Mouse (Mus musculus): ENCODE results near the gene Olfr1126. TPM values are rescaled to one million over a fixed set of nuclear protein-coding genes. Genes with fewer than 3 reads are reported as not detected.
"Not testable (repeated sequence)": the region's sequence is repeated elsewhere in the genome, so short reads cannot be mapped to it uniquely, and the experiment has no call there.

The Olfr1126 gene
- not detected in 2 replicates for polyA plus RNA-seq (2012; rRNA removed)

DNA sequence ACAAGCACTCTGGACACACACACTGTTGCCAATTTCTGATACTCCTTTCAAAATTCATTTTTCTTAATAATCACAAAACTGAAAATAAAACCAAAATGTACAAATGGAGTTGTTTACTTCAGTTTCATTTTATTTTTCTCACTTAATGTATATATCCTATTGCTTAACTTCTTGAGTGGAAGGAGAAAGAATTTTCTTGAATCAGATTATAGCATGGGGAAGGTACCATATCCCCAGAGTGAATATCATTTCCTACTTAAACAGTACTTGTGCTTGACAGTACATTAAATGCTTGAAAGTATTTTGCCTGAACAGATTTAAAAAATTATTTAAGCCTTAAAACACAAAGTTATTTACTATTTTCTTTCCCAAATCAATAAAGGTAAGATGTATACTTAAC is at the start of gene Olfr1126:
Gene Olfr1126, plus strand, starts transcription at position 301 of the 400 bp plus-strand sequence.
- no peaks in the 10 kb centered on the region for H3K4me1 ChIP-seq (ENCODE audit: control insufficient read depth, insufficient read depth, low read length)
- no peaks in the 10 kb centered on the region for H3K27me3 ChIP-seq (ENCODE audit: control insufficient read depth, insufficient read depth, low read length)
- TF ChIP-seq CTCF (IDR thresholded peaks at IDR 0.05; ENCODE audit: borderline replicate concordance, insufficient read depth, low read depth, low read length) = no peak
- TF ChIP-seq POLR2A (IDR thresholded peaks at IDR 0.05; ENCODE audit: borderline replicate concordance, insufficient read depth, low read length) = no peak
- H3K27ac ChIP-seq (ENCODE audit: insufficient read depth, low read length) = no peak within 1 kb of the TSS
- H3K4me3 ChIP-seq (replicated peaks; ENCODE audit: insufficient read depth, low read depth, low read length) = no peak within 1 kb of the TSS
- no peak for DNase-seq

DNA sequence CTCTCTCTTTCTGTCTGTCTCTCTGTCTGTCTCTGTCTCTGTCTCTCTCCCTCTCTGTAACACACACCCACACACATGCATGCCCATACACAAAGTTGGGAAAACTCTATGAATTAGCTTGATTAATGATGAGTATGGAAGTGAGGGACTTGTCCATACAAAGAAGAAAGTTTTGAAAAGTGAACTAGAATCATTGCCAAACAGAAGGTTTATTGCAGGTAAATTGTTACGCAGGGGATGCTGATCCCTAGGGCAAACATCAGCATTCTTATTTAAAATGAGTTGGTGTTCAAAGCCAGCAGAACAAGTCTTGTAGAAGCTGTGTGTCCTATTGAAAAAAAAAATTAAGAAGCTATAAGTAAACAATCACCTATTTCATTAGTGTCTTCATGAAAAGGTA is 37.4 kb upstream of the Olfr1126 start, which contains the start of gene Olfr1123:
Gene Olfr1123, plus strand, starts transcription at position 301 of the 400 bp plus-strand sequence.
- H3K4me3 ChIP-seq (replicated peaks; ENCODE audit: insufficient read depth, low read depth, low read length) = no peak within 1 kb of the TSS
- WGBS = 83% methylated on average over 1 of the region's 1 CpGs
- H3K27ac ChIP-seq (ENCODE audit: insufficient read depth, low read length) = no peak within 1 kb of the TSS
- no peaks in the 10 kb centered on the region for H3K27me3 ChIP-seq (ENCODE audit: control insufficient read depth, insufficient read depth, low read length)
- DNase-seq = no peak
- no peaks in the 10 kb centered on the region for H3K4me1 ChIP-seq (ENCODE audit: control insufficient read depth, insufficient read depth, low read length)
- TF ChIP-seq POLR2A (IDR thresholded peaks at IDR 0.05; ENCODE audit: borderline replicate concordance, insufficient read depth, low read length) (no peak), CTCF (IDR thresholded peaks at IDR 0.05; ENCODE audit: borderline replicate concordance, insufficient read depth, low read depth, low read length) (no peak)

DNA sequence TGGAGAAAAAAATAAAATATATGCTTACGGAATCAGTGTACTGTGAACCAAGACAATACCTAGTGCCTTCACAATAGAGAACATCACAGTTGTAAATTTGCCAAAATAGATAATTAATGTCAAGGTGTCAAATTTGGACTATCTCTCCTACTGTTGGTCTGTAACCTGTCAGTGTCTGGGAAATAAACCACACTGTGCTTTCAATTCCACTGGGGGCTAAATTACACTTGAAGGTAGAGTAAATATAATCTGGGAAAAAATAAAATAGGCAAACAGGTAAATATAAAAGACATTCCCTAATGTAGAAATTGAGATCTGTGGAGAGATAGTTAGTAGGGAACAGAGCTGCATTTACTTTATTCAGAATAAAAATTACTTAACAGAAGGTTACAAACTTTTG is 23.8 kb upstream of the Olfr1126 start, which contains the start of gene Olfr1124:
Gene Olfr1124, plus strand, starts transcription at position 301 of the 400 bp plus-strand sequence.
- no peak within 1 kb of the TSS for H3K27ac ChIP-seq (ENCODE audit: insufficient read depth, low read length)
- no peaks in the 10 kb centered on the region for H3K27me3 ChIP-seq (ENCODE audit: control insufficient read depth, insufficient read depth, low read length)
- 93% methylated on average over 1 of the region's 1 CpGs for WGBS
- no peaks in the 10 kb centered on the region for H3K4me1 ChIP-seq (ENCODE audit: control insufficient read depth, insufficient read depth, low read length)
- H3K4me3 ChIP-seq (replicated peaks; ENCODE audit: insufficient read depth, low read depth, low read length) = no peak within 1 kb of the TSS
- no peak for TF ChIP-seq POLR2A (IDR thresholded peaks at IDR 0.05; ENCODE audit: borderline replicate concordance, insufficient read depth, low read length)
- no peak for TF ChIP-seq CTCF (IDR thresholded peaks at IDR 0.05; ENCODE audit: borderline replicate concordance, insufficient read depth, low read depth, low read length)
- DNase-seq = no peak

DNA sequence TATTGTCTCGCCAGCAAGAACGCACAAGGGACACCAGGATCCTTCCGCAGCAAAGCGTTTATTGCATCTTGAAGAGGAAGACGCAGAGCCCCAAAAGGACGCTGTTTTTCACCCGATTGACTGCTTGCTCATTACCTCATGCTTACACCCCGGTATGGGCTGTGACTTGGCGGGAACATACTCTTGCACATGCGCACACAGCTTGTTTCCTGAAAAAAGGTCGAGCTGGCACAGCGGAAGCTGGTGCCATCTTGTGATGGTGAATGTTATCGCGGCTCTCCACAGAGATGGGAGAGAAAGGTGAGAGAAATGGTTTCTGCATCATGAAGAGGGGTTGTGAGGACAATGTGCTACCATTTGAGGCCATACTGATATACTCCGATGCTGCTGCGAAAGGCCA is 16.0 kb upstream of the Olfr1126 start:
- no peaks in the 10 kb centered on the region for H3K27me3 ChIP-seq (ENCODE audit: control insufficient read depth, insufficient read depth, low read length)
- no peak overlapping the region for H3K4me3 ChIP-seq (replicated peaks; ENCODE audit: insufficient read depth, low read depth, low read length)
- H3K4me1 ChIP-seq (ENCODE audit: control insufficient read depth, insufficient read depth, low read length) = no peaks in the 10 kb centered on the region
- H3K27ac ChIP-seq (ENCODE audit: insufficient read depth, low read length) = no peak overlapping the region
- no peak for DNase-seq
- no peak for TF ChIP-seq POLR2A (IDR thresholded peaks at IDR 0.05; ENCODE audit: borderline replicate concordance, insufficient read depth, low read length)
- TF ChIP-seq CTCF (IDR thresholded peaks at IDR 0.05; ENCODE audit: borderline replicate concordance, insufficient read depth, low read depth, low read length) = no peak
- 92% methylated on average over 16 of the region's 16 CpGs for WGBS

DNA sequence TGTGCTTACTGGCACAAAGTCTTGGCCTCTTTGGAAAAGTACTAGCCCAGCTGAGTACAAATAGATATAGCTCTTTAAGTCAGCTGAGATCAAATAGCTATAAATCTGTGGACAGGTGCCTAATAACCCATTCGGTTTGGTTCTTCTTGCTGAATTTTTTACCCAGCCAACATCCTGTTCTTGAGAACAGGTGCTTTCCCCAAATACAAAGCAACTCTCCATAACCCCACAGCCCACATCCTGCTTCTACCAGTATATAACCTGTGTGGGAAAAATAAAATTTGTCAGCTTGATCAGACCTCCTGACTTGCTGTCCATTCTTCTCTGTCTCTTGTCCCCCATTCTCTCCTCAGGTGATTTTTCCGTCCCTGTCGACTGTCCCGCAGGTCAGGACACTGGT is 8.0 kb downstream of the Olfr1126 start:
- Histone ChIP-seq H3K4me1 (ENCODE audit: control insufficient read depth, insufficient read depth, low read length) (no peaks in the 10 kb centered on the region), H3K27me3 (ENCODE audit: control insufficient read depth, insufficient read depth, low read length) (no peaks in the 10 kb centered on the region), H3K4me3 (replicated peaks; ENCODE audit: insufficient read depth, low read depth, low read length) (no peak overlapping the region), H3K27ac (ENCODE audit: insufficient read depth, low read length) (no peak overlapping the region)
- TF ChIP-seq CTCF (IDR thresholded peaks at IDR 0.05; ENCODE audit: borderline replicate concordance, insufficient read depth, low read depth, low read length) = no peak
- TF ChIP-seq POLR2A (IDR thresholded peaks at IDR 0.05; ENCODE audit: borderline replicate concordance, insufficient read depth, low read length) = no peak
- 94% methylated on average over 4 of the region's 4 CpGs for WGBS
- DNase-seq = no peak

DNA sequence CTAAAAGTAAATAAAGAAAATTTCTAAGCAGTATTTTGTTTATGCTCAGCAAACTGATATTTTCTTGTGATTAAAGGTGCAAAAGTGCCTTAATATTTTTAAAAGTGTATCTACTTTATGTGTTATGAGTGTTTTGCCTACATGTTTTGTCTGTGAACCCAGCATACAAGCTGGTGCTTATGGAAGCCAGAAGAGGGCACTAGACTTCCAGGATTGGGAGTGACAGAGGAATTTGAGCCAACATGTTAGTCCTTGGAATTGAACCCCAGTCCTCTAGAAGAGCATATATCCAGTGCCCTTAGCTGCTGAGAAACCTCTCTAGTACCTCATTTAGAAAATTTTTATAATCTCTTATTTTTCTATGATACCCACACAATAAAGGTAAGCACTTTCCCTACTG is 26.4 kb downstream of the Olfr1126 start:
- no peak for TF ChIP-seq CTCF (IDR thresholded peaks at IDR 0.05; ENCODE audit: borderline replicate concordance, insufficient read depth, low read depth, low read length)
- TF ChIP-seq POLR2A (IDR thresholded peaks at IDR 0.05; ENCODE audit: borderline replicate concordance, insufficient read depth, low read length) = no peak
- H3K4me1 ChIP-seq (ENCODE audit: control insufficient read depth, insufficient read depth, low read length) = no peaks in the 10 kb centered on the region
- H3K4me3 ChIP-seq (replicated peaks; ENCODE audit: insufficient read depth, low read depth, low read length) = no peak overlapping the region
- H3K27me3 ChIP-seq (ENCODE audit: control insufficient read depth, insufficient read depth, low read length) = no peaks in the 10 kb centered on the region
- no peak overlapping the region for H3K27ac ChIP-seq (ENCODE audit: insufficient read depth, low read length)
- DNase-seq = no peak

DNA sequence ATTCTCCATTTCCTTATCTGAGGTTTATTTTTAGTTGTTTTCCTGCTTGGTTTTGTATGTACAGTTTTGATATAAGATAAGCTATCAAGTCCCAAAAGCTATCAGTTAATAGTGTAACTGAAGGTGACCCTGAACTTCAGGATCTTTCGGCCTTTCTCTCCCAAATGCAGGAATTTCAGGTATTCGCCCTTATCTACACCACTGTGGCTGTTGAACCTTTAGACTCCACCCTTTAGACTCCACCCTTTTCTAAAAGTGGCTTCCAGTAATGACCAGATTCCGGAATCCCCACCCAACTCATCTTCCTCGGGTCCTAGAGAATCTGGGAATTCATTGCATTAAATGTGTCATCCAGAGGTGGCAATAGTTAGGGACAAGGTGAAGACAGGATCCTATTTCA is 27.4 kb downstream of the Olfr1126 start:
- no peak for DNase-seq
- H3K27me3 ChIP-seq (ENCODE audit: control insufficient read depth, insufficient read depth, low read length) = no peaks in the 10 kb centered on the region
- H3K27ac ChIP-seq (ENCODE audit: insufficient read depth, low read length) = no peak overlapping the region
- no peak for TF ChIP-seq CTCF (IDR thresholded peaks at IDR 0.05; ENCODE audit: borderline replicate concordance, insufficient read depth, low read depth, low read length)
- no peak for TF ChIP-seq POLR2A (IDR thresholded peaks at IDR 0.05; ENCODE audit: borderline replicate concordance, insufficient read depth, low read length)
- no peaks in the 10 kb centered on the region for H3K4me1 ChIP-seq (ENCODE audit: control insufficient read depth, insufficient read depth, low read length)
- 87% methylated on average over 4 of the region's 4 CpGs for WGBS
- H3K4me3 ChIP-seq (replicated peaks; ENCODE audit: insufficient read depth, low read depth, low read length) = no peak overlapping the region

DNA sequence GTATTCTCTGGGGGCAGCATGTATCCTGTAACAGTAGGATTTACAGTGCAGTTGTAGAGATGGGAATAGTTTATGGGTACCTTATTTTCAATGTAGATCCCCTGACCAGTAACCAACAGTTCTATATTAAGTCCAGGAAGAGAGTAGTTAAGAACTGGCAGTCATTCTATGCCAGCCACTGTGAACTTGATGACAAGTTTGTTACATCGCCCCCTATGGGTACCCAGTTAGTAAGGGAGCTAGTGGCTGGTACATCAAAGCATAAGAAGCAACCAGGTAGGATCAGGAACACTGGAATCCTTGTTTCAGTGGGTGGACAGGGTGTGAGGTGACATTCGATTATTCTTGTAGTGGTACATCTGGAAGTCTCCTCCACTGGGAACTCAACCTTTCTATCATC is 28.5 kb downstream of the Olfr1126 start:
- WGBS = 69% methylated on average over 2 of the region's 2 CpGs
- Histone ChIP-seq H3K4me1 (ENCODE audit: control insufficient read depth, insufficient read depth, low read length) (no peaks in the 10 kb centered on the region), H3K27ac (ENCODE audit: insufficient read depth, low read length) (no peak overlapping the region), H3K4me3 (replicated peaks; ENCODE audit: insufficient read depth, low read depth, low read length) (no peak overlapping the region), H3K27me3 (ENCODE audit: control insufficient read depth, insufficient read depth, low read length) (no peaks in the 10 kb centered on the region)
- no peak for TF ChIP-seq POLR2A (IDR thresholded peaks at IDR 0.05; ENCODE audit: borderline replicate concordance, insufficient read depth, low read length)
- TF ChIP-seq CTCF (IDR thresholded peaks at IDR 0.05; ENCODE audit: borderline replicate concordance, insufficient read depth, low read depth, low read length) = no peak
- no peak for DNase-seq

DNA sequence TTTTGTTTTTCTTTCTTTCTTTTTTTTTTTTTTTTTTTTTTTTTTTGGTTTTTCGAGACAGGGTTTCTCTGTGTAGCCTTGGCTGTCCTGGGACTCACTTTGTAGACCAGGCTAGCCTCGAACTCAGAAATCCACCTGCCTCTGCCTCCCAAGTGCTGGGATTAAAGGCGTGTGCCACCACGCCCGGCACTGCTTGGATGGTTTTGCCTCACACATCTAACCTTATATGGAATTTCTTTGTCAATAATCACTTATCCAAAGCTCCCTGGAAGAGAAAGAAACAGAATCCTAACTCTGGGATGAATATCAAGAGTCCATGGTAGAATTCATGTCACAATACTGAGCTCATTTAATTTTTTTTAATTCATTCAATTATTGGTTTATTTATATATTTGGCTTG is 43.2 kb downstream of the Olfr1126 start, which contains the start of gene Pramel7:
Gene Pramel7, minus strand, starts transcription at position 101 of the 400 bp plus-strand sequence.
- H3K4me3 ChIP-seq (replicated peaks; ENCODE audit: insufficient read depth, low read depth, low read length); H3K4me1 ChIP-seq (ENCODE audit: control insufficient read depth, insufficient read depth, low read length); DNase-seq; H3K27ac ChIP-seq (ENCODE audit: insufficient read depth, low read length); H3K27me3 ChIP-seq (ENCODE audit: control insufficient read depth, insufficient read depth, low read length): not testable (repeated sequence)
- 75% methylated on average over 4 of the region's 5 CpGs for WGBS

All from cerebellum, adult 2 months (tissue).